Mouse (Mus musculus) liver, embryonic 16.5 days (tissue): ENCODE measurements around the gene Polr3a. TPM values are rescaled to one million over a fixed set of nuclear protein-coding genes. Genes with fewer than 3 reads are reported as not detected.
"Not testable (repeated sequence)": the region's sequence is repeated elsewhere in the genome, so short reads cannot be mapped to it uniquely, and the experiment has no call there.

ENCODE experiments used
- ATAC-seq: fragments of 200-750 bp; cut with Nextera tagmentation; 2 replicates; pipeline ENCODE4 v1.8.0; 2017; ENCODE audit warnings: low read depth, mild to moderate bottlenecking, moderate number of reproducible peaks, moderate library complexity
- H3K27ac ChIP-seq: fragments of 300-500 bp; sonication (generic); 2 replicates; pipeline ENCODE4 v1.5.1; 2014; ENCODE audit warnings: mild to moderate bottlenecking, low read length
- H3K27me3 ChIP-seq: fragments of 300-500 bp; sonication (generic); 2 replicates; pipeline ENCODE4 v1.6.1; 2014; ENCODE audit warnings: low read depth, low read length, mixed read lengths; ENCODE audit not compliant: control insufficient read depth, insufficient read depth
- H3K36me3 ChIP-seq: fragments of 300-500 bp; sonication (generic); 2 replicates; pipeline ENCODE4 v1.6.1; 2014; ENCODE audit warnings: mild to moderate bottlenecking; ENCODE audit not compliant: control insufficient read depth, insufficient read depth
- H3K4me1 ChIP-seq: fragments of 300-500 bp; sonication (generic); 2 replicates; pipeline ENCODE4 v1.6.1; 2014; ENCODE audit warnings: low read depth, low read length, mixed read lengths; ENCODE audit not compliant: control insufficient read depth
- H3K4me2 ChIP-seq: fragments of 300-500 bp; sonication (generic); 2 replicates; pipeline ENCODE4 v1.6.1; 2014; ENCODE audit warnings: low read depth, low read length, mixed read lengths
- H3K4me3 ChIP-seq: fragments of 300-500 bp; sonication (generic); 2 replicates; pipeline ENCODE4 v1.5.1; 2014; ENCODE audit warnings: low read depth, mild to moderate bottlenecking, low read length
- H3K9ac ChIP-seq: fragments of 300-500 bp; sonication (generic); 2 replicates; pipeline ENCODE4 v1.6.1; 2014; ENCODE audit warnings: low read depth, low read length
- H3K9me3 ChIP-seq: fragments of 300-500 bp; sonication (generic); replicated peaks from 2 replicates; pipeline ENCODE4 v1.6.1; 2016; ENCODE audit warnings: low read length; ENCODE audit not compliant: control insufficient read depth
- WGBS: fragments of 180-500 bp; shearing (Covaris S2); extraction: QIAGEN DNeasy Blood & Tissue Kit; methylation state at CpG from one replicate; pipeline ENCODE4 v1.1.7; 2014; ENCODE audit not compliant: insufficient replicate concordance; 5-methylcytosine and 5-hydroxymethylcytosine counted together
- polyA plus RNA-seq: library from polyadenylated mRNA; unstranded; fragments of >200 nt; fragmentation: Nextera tagmentation; extraction: Ambion mirVana; gene quantifications from 2 replicates; pipeline ENCODE4 v1.2.1, GENCODE M21; 2015

The Polr3a gene
- polyA plus RNA-seq, 1 experiment from 2014 or later: 6.5 TPM

- H3K27ac ChIP-seq: no peak overlapping the region
- no peaks in the 10 kb centered on the region for H3K9me3 ChIP-seq
- ATAC-seq: no peak
- no peak overlapping the region for H3K9ac ChIP-seq
- H3K4me2 ChIP-seq: no peak overlapping the region
- H3K4me1 ChIP-seq: no peaks in the 10 kb centered on the region
- peaks cover 31% of the 10 kb centered on the region for H3K36me3 ChIP-seq
- no peaks in the 10 kb centered on the region for H3K27me3 ChIP-seq
- WGBS: 75% methylated on average over 6 of the region's 6 CpGs
- H3K4me3 ChIP-seq: no peak overlapping the region
Measured at GRCm38 (mm10) chr14:24468806-24469205, 18.1 kb downstream of the Polr3a start.

GRCm38 (mm10) chr14:24458191-24458590 lies 28.7 kb downstream of the Polr3a start:
- ATAC-seq: no peak
- H3K9me3 ChIP-seq: no peaks in the 10 kb centered on the region
- no peaks in the 10 kb centered on the region for H3K4me1 ChIP-seq
- no peak overlapping the region for H3K4me2 ChIP-seq
- peaks cover 16% of the 10 kb centered on the region for H3K36me3 ChIP-seq
- H3K4me3 ChIP-seq: no peak overlapping the region
- WGBS: 68% methylated on average over 3 of the region's 3 CpGs
- no peak overlapping the region for H3K27ac ChIP-seq
- no peak overlapping the region for H3K9ac ChIP-seq
- H3K27me3 ChIP-seq: no peaks in the 10 kb centered on the region

GRCm38 (mm10) chr14:24443529-24443928 lies 43.3 kb downstream of the Polr3a start:
- not testable (repeated sequence) for ATAC-seq

More at GRCm38 (mm10) chr14:24443529-24443928, 43.3 kb downstream of the Polr3a start:
- not testable (repeated sequence) for H3K9me3 ChIP-seq, H3K9ac ChIP-seq, H3K27me3 ChIP-seq, H3K36me3 ChIP-seq, H3K4me1 ChIP-seq, H3K4me3 ChIP-seq, H3K4me2 ChIP-seq, H3K27ac ChIP-seq
- WGBS: 26% methylated on average over 4 of the region's 4 CpGs

Other genes with a start within 250 kb of the Polr3a start
- 0.77 and 0.83 TPM in 2 replicates for gene Dlg5, start 241.1 kb downstream of the Polr3a start, polyA plus RNA-seq
- not detected in 2 replicates for gene E330034G19Rik, start 193.8 kb downstream of the Polr3a start, polyA plus RNA-seq
- 374 and 426 TPM in 2 replicates for gene Rps24, start 67 bp upstream of the Polr3a start, polyA plus RNA-seq